Mouse (Mus musculus) v-Abl transformed pro-B cells (cell line): ENCODE measurements around the gene Btbd9.
"Not testable (repeated sequence)": the region's sequence is repeated elsewhere in the genome, so short reads cannot be mapped to it uniquely, and the experiment has no call there.

ENCODE experiments used
- in situ Hi-C, 2 experiments: fragments of 400-800 bp; cut with MboI; formaldehyde crosslinking; loops; one replicate each; pipeline ENCODE4 v1.15.1; 2025; ENCODE audit not compliant: unreplicated experiment in 2 of 2

The Btbd9 gene

GRCm38 (mm10) chr17:30562770-30563169 is 13.5 kb downstream of the Btbd9 start:
- in situ Hi-C loops: no loop called here

- in situ Hi-C loops: loop anchor here (5.0 kb wide), 1 partner anchor 123 kb away; no protein-coding TSS in a partner anchor
These were observed 16.8 kb downstream of the Btbd9 start for GRCm38 (mm10) chr17:30559536-30559935.

GRCm38 (mm10) chr17:30558623-30559022 is 17.7 kb downstream of the Btbd9 start:
- in situ Hi-C loops: loop anchor here (5.0 kb wide), 1 partner anchor 124 kb away; no protein-coding TSS in a partner anchor

GRCm38 (mm10) chr17:30556512-30556911 is 19.8 kb downstream of the Btbd9 start:
- in situ Hi-C loops: loop anchor here (5.0 kb wide), 1 partner anchor 126 kb away; no protein-coding TSS in a partner anchor

GRCm38 (mm10) chr17:30553027-30553937 is 23.0 kb downstream of the Btbd9 start:
- in situ Hi-C loops: no loop called here

GRCm38 (mm10) chr17:30550774-30551107 is 25.5 kb downstream of the Btbd9 start:
- in situ Hi-C loops: no loop called here

- in situ Hi-C loops: loop anchor here in 1 of 2 experiments (25.0 kb wide), 1 partner anchor 1437 kb away; no protein-coding TSS in a partner anchor
These were observed 26.2 kb downstream of the Btbd9 start for GRCm38 (mm10) chr17:30549899-30550773.

GRCm38 (mm10) chr17:30539098-30539497 is 37.2 kb downstream of the Btbd9 start:
- in situ Hi-C loops: loop anchor here in 1 of 2 experiments (25.0 kb wide), 1 partner anchor 1448 kb away; no protein-coding TSS in a partner anchor

- in situ Hi-C loops: loop anchor here in 1 of 2 experiments (25.0 kb wide), 1 partner anchor 1451 kb away; no protein-coding TSS in a partner anchor
These were observed 39.6 kb downstream of the Btbd9 start for GRCm38 (mm10) chr17:30536651-30537050.

GRCm38 (mm10) chr17:30533098-30533497 is 43.2 kb downstream of the Btbd9 start:
- in situ Hi-C loops: loop anchor here in 1 of 2 experiments (25.0 kb wide), 1 partner anchor 1454 kb away; no protein-coding TSS in a partner anchor

- in situ Hi-C loops: loop anchor here in 1 of 2 experiments (25.0 kb wide), 1 partner anchor 1457 kb away; no protein-coding TSS in a partner anchor
These were observed 45.7 kb downstream of the Btbd9 start for GRCm38 (mm10) chr17:30530542-30530940.

GRCm38 (mm10) chr17:30529632-30530541 is 46.4 kb downstream of the Btbd9 start:
- in situ Hi-C loops: loop anchor here in 1 of 2 experiments (25.0 kb wide), 1 partner anchor 1457 kb away; no protein-coding TSS in a partner anchor

- in situ Hi-C loops: loop anchor here in 1 of 2 experiments (25.0 kb wide), 1 partner anchor 1462 kb away; no protein-coding TSS in a partner anchor
These were observed 50.6 kb downstream of the Btbd9 start for GRCm38 (mm10) chr17:30525405-30526295.

- in situ Hi-C loops: no loop called here
These were observed 51.8 kb downstream of the Btbd9 start for GRCm38 (mm10) chr17:30524451-30524850.

GRCm38 (mm10) chr17:30523783-30524182 is 52.5 kb downstream of the Btbd9 start:
- in situ Hi-C loops: no loop called here

- in situ Hi-C loops: no loop called here
These were observed 53.7 kb downstream of the Btbd9 start for GRCm38 (mm10) chr17:30522406-30523078.

GRCm38 (mm10) chr17:30519172-30519512 is 57.1 kb downstream of the Btbd9 start:
- in situ Hi-C loops: not testable (repeated sequence)
